Mouse (Mus musculus): Measurements from ENCODE around the gene Elfn2. TPM values are rescaled to one million over a fixed set of nuclear protein-coding genes. Genes with fewer than 3 reads are reported as not detected.

Gene Elfn2
- polyA plus RNA-seq, 1 experiment from 2014 or later, result 0.03 TPM

DNA sequence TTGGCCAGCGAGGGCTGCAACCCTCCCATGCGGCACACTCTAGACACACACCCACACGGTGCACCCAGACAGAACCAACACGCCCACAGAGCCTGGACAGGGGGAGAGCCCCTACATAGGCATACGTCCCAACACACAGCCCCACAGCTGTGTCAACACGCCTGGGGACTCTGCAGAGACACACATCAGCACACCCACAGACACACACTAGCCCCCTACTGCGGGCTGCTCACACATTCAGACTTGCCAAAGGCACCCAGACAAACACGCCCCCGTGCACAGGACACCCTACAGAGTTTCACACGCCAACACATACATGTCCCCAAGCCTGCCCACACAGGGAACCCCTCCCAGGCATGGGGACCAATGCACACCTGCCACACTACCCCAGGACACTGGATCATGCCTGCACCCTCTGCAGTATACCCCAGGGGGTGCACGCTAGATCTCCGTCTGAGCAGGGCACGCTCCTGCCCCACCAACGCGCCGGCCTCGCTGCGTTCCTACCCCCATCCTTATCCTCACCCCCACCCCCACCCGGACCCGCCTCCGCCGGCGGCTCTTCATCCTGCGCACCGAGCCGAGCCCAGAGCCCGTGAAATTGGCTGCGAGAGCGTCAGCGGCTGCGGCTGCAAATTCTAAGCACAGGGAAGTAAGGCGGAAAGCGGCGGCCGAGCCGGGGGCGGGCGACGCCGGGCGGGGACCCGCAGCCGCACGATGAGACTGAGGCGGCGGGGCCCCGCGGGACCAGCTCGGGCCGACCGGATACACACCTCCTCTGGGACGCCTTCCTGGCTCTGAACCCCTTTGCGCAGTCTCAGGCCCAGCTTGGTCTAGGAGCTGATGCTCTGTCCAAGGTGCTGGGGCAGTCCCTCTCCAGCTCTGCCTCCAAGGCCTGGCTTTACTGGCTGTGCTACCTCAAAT lies 6.0 kb downstream of the Elfn2 start:
- no peak overlapping the region for H3K27ac ChIP-seq (ENCODE audit: low read depth, low read length)
- no peaks in the 10 kb centered on the region for H3K36me3 ChIP-seq (ENCODE audit: control insufficient read depth, insufficient read depth, low read length)
- H3K4me1 ChIP-seq (ENCODE audit: control insufficient read depth, insufficient read depth, low read length), result 0 out of 2 replicates have a peak, but pooled peaks cover 6% of the 10 kb centered on the region
- peaks cover 55% of the 10 kb centered on the region for H3K27me3 ChIP-seq (ENCODE audit: control insufficient read depth, insufficient read depth, low read length)
- H3K9me3 ChIP-seq (ENCODE audit: control insufficient read depth, low read length), result no peaks in the 10 kb centered on the region
- peak overlapping the region; percentile 21 for H3K4me3 ChIP-seq (ENCODE audit: low read length)
- peak overlapping the region; percentile 46 for H3K4me2 ChIP-seq (replicated peaks; ENCODE audit: low read depth, low read length)
- no peak overlapping the region for H3K9ac ChIP-seq (ENCODE audit: low read depth, low read length)
- peak; percentile 65 for ATAC-seq (ENCODE audit: low FRiP score, low TSS enrichment)
- WGBS, result 7% methylated on average over 52 of the region's 53 CpGs

DNA sequence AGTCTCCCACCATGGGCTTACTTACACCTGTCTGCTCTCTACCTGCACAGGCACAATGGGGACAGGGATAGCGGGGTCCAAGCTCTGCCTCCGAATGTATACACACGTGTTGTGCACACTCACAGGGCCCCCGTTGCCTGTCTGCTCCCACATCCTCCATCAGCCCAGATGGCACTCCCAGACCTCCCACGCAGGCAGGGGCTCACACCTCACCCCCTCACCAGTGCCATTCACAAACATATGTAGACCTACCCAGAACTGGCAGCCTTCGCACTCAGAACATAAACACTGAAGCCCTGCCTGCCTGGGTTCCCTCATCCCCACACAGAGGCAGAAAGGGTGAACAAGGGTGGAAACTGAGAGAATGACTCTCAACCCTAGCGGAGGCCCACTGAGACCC lies 6.6 kb downstream of the Elfn2 start:
- Histone ChIP-seq H3K4me1 (ENCODE audit: control insufficient read depth, insufficient read depth, low read length) (0 out of 2 replicates have a peak, but pooled peaks cover 6% of the 10 kb centered on the region), H3K36me3 (ENCODE audit: control insufficient read depth, insufficient read depth, low read length) (no peaks in the 10 kb centered on the region), H3K27me3 (ENCODE audit: control insufficient read depth, insufficient read depth, low read length) (peaks cover 49% of the 10 kb centered on the region), H3K9ac (ENCODE audit: low read depth, low read length) (no peak overlapping the region), H3K27ac (ENCODE audit: low read depth, low read length) (no peak overlapping the region), H3K9me3 (ENCODE audit: control insufficient read depth, low read length) (no peaks in the 10 kb centered on the region), H3K4me3 (ENCODE audit: low read length) (no peak overlapping the region), H3K4me2 (replicated peaks; ENCODE audit: low read depth, low read length) (no peak overlapping the region)
- no peak for ATAC-seq (ENCODE audit: low FRiP score, low TSS enrichment)
- WGBS, result 65% methylated on average over 7 of the region's 7 CpGs

- no peak for ATAC-seq (ENCODE audit: low FRiP score, low TSS enrichment)
- H3K4me3 ChIP-seq (ENCODE audit: low read length), result no peak overlapping the region
- H3K27me3 ChIP-seq (ENCODE audit: control insufficient read depth, insufficient read depth, low read length), result peaks cover 39% of the 10 kb centered on the region
- no peak overlapping the region for H3K4me2 ChIP-seq (replicated peaks; ENCODE audit: low read depth, low read length)
- 56% methylated on average over 6 of the region's 6 CpGs for WGBS
- no peak overlapping the region for H3K9ac ChIP-seq (ENCODE audit: low read depth, low read length)
- H3K36me3 ChIP-seq (ENCODE audit: control insufficient read depth, insufficient read depth, low read length), result no peaks in the 10 kb centered on the region
- H3K4me1 ChIP-seq (ENCODE audit: control insufficient read depth, insufficient read depth, low read length), result 0 out of 2 replicates have a peak, but pooled peaks cover 6% of the 10 kb centered on the region
- no peak overlapping the region for H3K27ac ChIP-seq (ENCODE audit: low read depth, low read length)
- no peaks in the 10 kb centered on the region for H3K9me3 ChIP-seq (ENCODE audit: control insufficient read depth, low read length)
Observed at GRCm38 (mm10) chr15:78710634-78711033, 7.9 kb downstream of the Elfn2 start.

DNA sequence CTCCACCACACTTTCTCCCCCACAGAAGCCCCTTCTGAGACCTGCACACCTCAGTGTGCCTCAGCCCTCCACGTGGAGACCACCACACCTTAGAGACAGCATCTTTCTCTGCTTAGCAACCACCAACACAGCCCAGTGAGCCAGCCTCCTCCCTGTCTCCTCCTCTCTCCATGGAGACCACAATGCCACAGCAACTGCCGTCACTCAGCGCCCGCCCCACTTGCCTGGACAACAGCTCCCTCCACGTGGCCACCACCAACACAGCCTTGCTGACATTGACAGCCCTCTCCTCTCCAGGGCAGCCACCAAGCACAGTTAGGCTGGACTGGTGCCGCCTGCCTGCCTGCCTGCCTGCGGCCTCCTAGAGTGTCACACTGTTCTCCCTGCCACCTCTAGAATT lies 8.8 kb downstream of the Elfn2 start:
- H3K27me3 ChIP-seq (ENCODE audit: control insufficient read depth, insufficient read depth, low read length), result peaks cover 39% of the 10 kb centered on the region
- no peaks in the 10 kb centered on the region for H3K9me3 ChIP-seq (ENCODE audit: control insufficient read depth, low read length)
- 30% methylated on average over 7 of the region's 7 CpGs for WGBS

DNA sequence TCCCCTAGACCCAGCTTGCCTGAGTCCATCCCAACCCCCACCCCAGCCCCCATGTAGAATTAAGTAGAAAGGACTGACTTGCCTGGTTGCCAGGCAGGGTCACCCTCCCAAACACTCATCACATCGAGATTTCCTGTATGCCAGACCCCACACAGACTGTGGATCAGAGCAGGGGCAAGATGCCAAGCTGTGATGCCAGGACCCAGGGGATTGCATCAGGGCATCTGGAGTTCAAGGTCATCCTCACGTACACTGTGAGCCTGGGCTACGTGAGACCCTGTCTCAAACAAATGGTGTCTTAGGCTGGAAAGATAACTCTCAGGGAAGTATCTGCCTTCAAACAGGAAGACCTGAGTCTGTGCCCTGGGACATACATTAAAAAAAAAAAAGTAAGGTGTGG lies 11.9 kb downstream of the Elfn2 start:
- ATAC-seq (ENCODE audit: low FRiP score, low TSS enrichment), result no peak
- Histone ChIP-seq H3K9me3 (ENCODE audit: control insufficient read depth, low read length) (no peaks in the 10 kb centered on the region), H3K27me3 (ENCODE audit: control insufficient read depth, insufficient read depth, low read length) (peaks cover 12% of the 10 kb centered on the region), H3K4me1 (ENCODE audit: control insufficient read depth, insufficient read depth, low read length) (no peaks in the 10 kb centered on the region), H3K9ac (ENCODE audit: low read depth, low read length) (no peak overlapping the region), H3K4me3 (ENCODE audit: low read length) (no peak overlapping the region), H3K36me3 (ENCODE audit: control insufficient read depth, insufficient read depth, low read length) (no peaks in the 10 kb centered on the region), H3K27ac (ENCODE audit: low read depth, low read length) (no peak overlapping the region), H3K4me2 (replicated peaks; ENCODE audit: low read depth, low read length) (no peak overlapping the region)
- WGBS, result 61% methylated on average over 3 of the region's 3 CpGs

More for the DNA sequence above, 8.8 kb downstream of the Elfn2 start:
- Histone ChIP-seq H3K9ac (ENCODE audit: low read depth, low read length) (no peak overlapping the region), H3K27ac (ENCODE audit: low read depth, low read length) (no peak overlapping the region), H3K4me2 (replicated peaks; ENCODE audit: low read depth, low read length) (no peak overlapping the region), H3K4me3 (ENCODE audit: low read length) (no peak overlapping the region), H3K36me3 (ENCODE audit: control insufficient read depth, insufficient read depth, low read length) (no peaks in the 10 kb centered on the region), H3K4me1 (ENCODE audit: control insufficient read depth, insufficient read depth, low read length) (0 out of 2 replicates have a peak, but pooled peaks cover 6% of the 10 kb centered on the region)
- no peak for ATAC-seq (ENCODE audit: low FRiP score, low TSS enrichment)

DNA sequence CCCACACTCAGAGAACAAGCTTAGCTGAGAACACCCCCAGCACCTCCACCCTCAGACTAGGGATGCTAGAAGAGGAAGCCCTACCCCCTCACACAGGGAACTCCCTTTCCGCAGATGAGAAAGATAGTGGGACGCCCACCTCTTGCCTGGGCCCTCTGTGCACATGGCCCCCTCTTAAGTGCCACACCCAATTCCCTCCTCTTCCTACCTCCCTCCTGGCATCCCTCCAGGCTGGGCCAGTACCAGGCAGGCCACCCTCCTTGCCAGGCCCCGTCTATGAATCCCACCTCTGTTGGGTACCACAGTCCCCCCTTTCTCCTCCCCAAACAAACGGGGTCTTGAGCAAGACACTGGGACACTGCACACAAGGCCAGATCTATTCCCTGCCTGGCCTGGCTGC lies 13.7 kb downstream of the Elfn2 start:
- Histone ChIP-seq H3K4me3 (ENCODE audit: low read length) (no peak overlapping the region), H3K9ac (ENCODE audit: low read depth, low read length) (no peak overlapping the region), H3K27me3 (ENCODE audit: control insufficient read depth, insufficient read depth, low read length) (peaks cover under 1% of the 10 kb centered on the region; the same call in 1 of the 2 replicates), H3K4me2 (replicated peaks; ENCODE audit: low read depth, low read length) (no peak overlapping the region), H3K4me1 (ENCODE audit: control insufficient read depth, insufficient read depth, low read length) (no peaks in the 10 kb centered on the region), H3K36me3 (ENCODE audit: control insufficient read depth, insufficient read depth, low read length) (no peaks in the 10 kb centered on the region), H3K9me3 (ENCODE audit: control insufficient read depth, low read length) (no peaks in the 10 kb centered on the region), H3K27ac (ENCODE audit: low read depth, low read length) (no peak overlapping the region)
- 70% methylated on average over 4 of the region's 4 CpGs for WGBS
- no peak for ATAC-seq (ENCODE audit: low FRiP score, low TSS enrichment)

GRCm38 (mm10) chr15:78704007-78704406 lies 14.6 kb downstream of the Elfn2 start:
- H3K9me3 ChIP-seq (ENCODE audit: control insufficient read depth, low read length), result no peaks in the 10 kb centered on the region
- no peak overlapping the region for H3K4me2 ChIP-seq (replicated peaks; ENCODE audit: low read depth, low read length)
- no peaks in the 10 kb centered on the region for H3K4me1 ChIP-seq (ENCODE audit: control insufficient read depth, insufficient read depth, low read length)
- H3K36me3 ChIP-seq (ENCODE audit: control insufficient read depth, insufficient read depth, low read length), result no peaks in the 10 kb centered on the region
- no peak overlapping the region for H3K4me3 ChIP-seq (ENCODE audit: low read length)
- 88% methylated on average over 3 of the region's 3 CpGs for WGBS
- no peak for ATAC-seq (ENCODE audit: low FRiP score, low TSS enrichment)
- H3K27me3 ChIP-seq (ENCODE audit: control insufficient read depth, insufficient read depth, low read length), result no peaks in the 10 kb centered on the region
- H3K27ac ChIP-seq (ENCODE audit: low read depth, low read length), result no peak overlapping the region
- no peak overlapping the region for H3K9ac ChIP-seq (ENCODE audit: low read depth, low read length)

DNA sequence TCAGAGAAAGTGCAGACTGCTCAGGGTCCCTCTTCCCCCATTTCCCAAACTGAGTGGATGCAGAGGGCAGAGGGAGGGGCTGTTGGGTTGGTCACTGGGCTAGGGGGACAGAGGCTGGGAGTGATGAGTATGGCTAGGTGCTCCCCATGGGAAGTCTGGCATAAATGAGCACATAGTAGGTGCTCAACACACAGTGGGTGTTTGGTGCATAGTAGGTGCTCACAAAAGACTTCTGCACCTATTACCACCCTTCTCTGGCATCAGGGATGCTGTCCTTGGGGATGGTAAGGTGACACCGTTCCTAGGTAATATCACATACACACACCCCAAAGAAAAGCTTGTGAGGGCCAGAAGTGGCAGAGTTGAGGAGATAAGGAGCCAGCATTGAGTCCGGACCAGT lies 18.2 kb downstream of the Elfn2 start:
- Histone ChIP-seq H3K4me1 (ENCODE audit: control insufficient read depth, insufficient read depth, low read length) (no peaks in the 10 kb centered on the region), H3K9ac (ENCODE audit: low read depth, low read length) (no peak overlapping the region), H3K27me3 (ENCODE audit: control insufficient read depth, insufficient read depth, low read length) (no peaks in the 10 kb centered on the region), H3K27ac (ENCODE audit: low read depth, low read length) (no peak overlapping the region), H3K36me3 (ENCODE audit: control insufficient read depth, insufficient read depth, low read length) (no peaks in the 10 kb centered on the region), H3K4me3 (ENCODE audit: low read length) (no peak overlapping the region), H3K9me3 (ENCODE audit: control insufficient read depth, low read length) (no peaks in the 10 kb centered on the region), H3K4me2 (replicated peaks; ENCODE audit: low read depth, low read length) (no peak overlapping the region)
- no peak for ATAC-seq (ENCODE audit: low FRiP score, low TSS enrichment)
- WGBS, result 57% methylated on average over 2 of the region's 2 CpGs

DNA sequence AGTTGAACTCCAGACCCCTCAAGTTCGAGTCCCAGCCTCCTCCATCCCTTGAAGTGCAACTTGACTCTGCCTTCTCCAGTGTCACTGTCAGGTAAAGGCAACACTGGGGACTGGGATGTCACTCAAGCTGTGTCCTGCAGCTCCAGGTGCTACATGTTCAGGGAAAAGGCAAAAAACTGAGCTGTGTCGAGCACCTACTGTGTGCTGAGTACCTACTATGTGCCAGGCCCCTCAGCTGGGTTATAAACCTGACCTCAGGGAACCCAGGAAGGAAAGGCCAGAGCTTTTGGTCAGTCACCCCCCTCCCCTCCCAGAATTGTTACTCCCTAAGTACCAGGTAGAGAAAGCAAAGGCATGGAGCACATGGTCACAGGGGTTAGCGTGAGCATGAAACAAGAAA lies 19.1 kb downstream of the Elfn2 start:
- Histone ChIP-seq H3K9ac (ENCODE audit: low read depth, low read length) (no peak overlapping the region), H3K27me3 (ENCODE audit: control insufficient read depth, insufficient read depth, low read length) (no peaks in the 10 kb centered on the region), H3K27ac (ENCODE audit: low read depth, low read length) (no peak overlapping the region), H3K9me3 (ENCODE audit: control insufficient read depth, low read length) (no peaks in the 10 kb centered on the region), H3K36me3 (ENCODE audit: control insufficient read depth, insufficient read depth, low read length) (no peaks in the 10 kb centered on the region), H3K4me2 (replicated peaks; ENCODE audit: low read depth, low read length) (no peak overlapping the region), H3K4me1 (ENCODE audit: control insufficient read depth, insufficient read depth, low read length) (no peaks in the 10 kb centered on the region), H3K4me3 (ENCODE audit: low read length) (no peak overlapping the region)
- 48% methylated on average over 3 of the region's 3 CpGs for WGBS
- ATAC-seq (ENCODE audit: low FRiP score, low TSS enrichment), result no peak
